Mouse (Mus musculus) bone marrow macrophage, adult 2 months (primary cell): ENCODE data around the gene Ryr3. TPM values are rescaled to one million over a fixed set of nuclear protein-coding genes. Genes with fewer than 3 reads are reported as not detected.

Source experiments
- H3K27ac ChIP-seq: 2 replicates; pipeline ENCODE4 v1.5.1; 2012; ENCODE audit warnings: low read depth, low read length; ENCODE audit not compliant: insufficient read depth
- H3K4me1 ChIP-seq: 2 replicates; pipeline ENCODE4 v1.6.1; 2012; ENCODE audit warnings: low read length; ENCODE audit not compliant: control insufficient read depth, insufficient read depth
- H3K4me3 ChIP-seq: 2 replicates; pipeline ENCODE4 v1.5.1; 2012; ENCODE audit warnings: mild to moderate bottlenecking, low read length, moderate library complexity; ENCODE audit not compliant: insufficient read depth
- CTCF ChIP-seq: IDR thresholded peaks from 2 replicates; pipeline ENCODE4 v1.5.1; 2012; ENCODE audit warnings: low read depth, mild to moderate bottlenecking, low read length, moderate library complexity
- POLR2A ChIP-seq: IDR thresholded peaks from 2 replicates; pipeline ENCODE4 v1.6.1; 2012; ENCODE audit warnings: mild to moderate bottlenecking, low read depth, low read length, borderline replicate concordance
- polyA plus RNA-seq: library from polyadenylated mRNA; stranded (reverse); fragments of >200 nt; gene quantifications from 2 replicates; pipeline ENCODE4 v1.2.4, GENCODE M21; 2012; ENCODE audit not compliant: missing spikeins, insufficient read depth, insufficient read length

Ryr3 gene
- polyA plus RNA-seq, 1 experiment: not detected

DNA sequence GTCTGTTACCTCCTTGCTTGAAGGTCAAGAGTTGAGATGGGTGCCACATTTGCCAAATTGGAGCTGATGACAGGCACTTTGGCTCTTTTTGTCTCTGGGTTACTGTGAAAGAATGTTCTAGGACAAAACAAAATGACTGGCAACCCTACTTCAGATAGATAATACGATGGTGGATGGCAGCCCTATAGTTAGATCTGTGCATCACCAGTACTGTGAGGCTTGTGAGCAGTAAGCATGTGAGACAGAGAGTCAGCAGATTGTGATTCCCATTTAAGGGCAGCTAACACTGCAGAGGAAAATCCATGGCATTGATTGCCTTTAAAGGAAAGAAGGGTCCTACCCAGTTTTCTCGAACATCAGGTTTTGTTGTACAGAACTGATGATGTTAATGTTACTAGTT, 180.3 kb downstream of the Ryr3 start:
- no peak overlapping the region for H3K27ac ChIP-seq
- no peak for TF ChIP-seq POLR2A
- no peak for TF ChIP-seq CTCF
- H3K4me1 ChIP-seq: no peaks in the 10 kb centered on the region
- no peak overlapping the region for H3K4me3 ChIP-seq

DNA sequence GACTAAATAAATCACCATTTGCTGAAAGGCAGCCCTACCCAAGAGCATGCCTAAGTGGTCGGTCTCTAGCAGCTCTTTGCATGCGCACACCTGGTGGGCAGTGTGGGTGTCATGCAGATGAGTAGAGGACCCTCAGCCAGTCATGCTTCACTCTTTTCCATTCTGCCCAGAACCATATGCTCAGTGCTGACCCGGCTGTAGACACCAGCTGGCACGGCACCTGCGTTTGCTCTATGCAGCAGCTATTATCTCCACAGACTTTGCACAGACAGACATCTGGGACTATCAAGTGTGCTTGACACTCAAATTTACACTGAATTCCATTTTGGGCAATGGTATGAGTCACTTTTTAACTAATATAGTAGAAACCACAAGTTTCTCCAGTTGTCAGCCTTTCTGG, 186.2 kb downstream of the Ryr3 start:
- TF ChIP-seq POLR2A (no peak), CTCF (no peak)
- H3K27ac ChIP-seq: no peak overlapping the region

DNA sequence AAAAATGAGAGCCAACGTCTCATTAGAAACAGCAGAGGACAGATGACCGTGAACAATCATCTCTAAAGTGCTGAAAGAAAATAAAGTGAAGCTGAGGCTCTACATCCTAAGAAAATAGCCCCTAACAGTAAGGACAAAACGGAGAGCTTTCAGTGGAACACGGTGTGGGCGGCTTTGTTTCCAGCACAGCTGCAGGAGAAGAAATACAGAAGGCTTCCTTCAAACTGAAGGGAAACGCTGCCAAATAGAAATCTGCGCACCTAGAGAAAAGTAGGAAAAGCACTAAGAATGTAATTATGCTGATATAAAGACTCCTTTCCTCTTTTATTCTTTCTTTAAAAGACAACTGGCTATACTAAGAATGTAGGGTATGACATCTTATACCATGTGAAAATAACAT, 197.0 kb downstream of the Ryr3 start:
- Histone ChIP-seq H3K4me3 (no peak overlapping the region), H3K4me1 (no peaks in the 10 kb centered on the region), H3K27ac (no peak overlapping the region)
- TF ChIP-seq POLR2A (no peak), CTCF (no peak)

More for the DNA sequence above, 186.2 kb downstream of the Ryr3 start:
- Histone ChIP-seq H3K4me3 (no peak overlapping the region), H3K4me1 (no peaks in the 10 kb centered on the region)

DNA sequence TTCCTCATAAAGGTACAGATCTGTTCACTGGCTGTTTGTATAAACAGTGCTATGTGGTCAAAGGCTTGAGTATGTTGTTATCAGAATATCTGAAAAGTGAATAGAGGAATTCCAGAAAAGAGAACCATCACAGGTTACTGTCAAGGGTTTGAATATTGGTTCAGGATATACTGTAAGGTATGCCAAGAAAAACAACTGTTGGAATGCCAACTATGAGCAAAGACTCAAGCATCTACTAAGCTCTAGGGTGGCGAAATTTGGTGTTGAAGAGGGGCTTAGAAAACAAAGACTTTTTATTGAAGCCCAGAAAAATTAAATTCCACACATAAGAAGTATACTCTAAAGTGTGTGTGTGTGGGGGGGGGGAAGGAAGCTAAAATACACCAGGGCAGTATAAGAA, 198.6 kb downstream of the Ryr3 start:
- TF ChIP-seq POLR2A: no peak
- no peak for TF ChIP-seq CTCF
- no peaks in the 10 kb centered on the region for H3K4me1 ChIP-seq
- no peak overlapping the region for H3K4me3 ChIP-seq
- H3K27ac ChIP-seq: no peak overlapping the region

DNA sequence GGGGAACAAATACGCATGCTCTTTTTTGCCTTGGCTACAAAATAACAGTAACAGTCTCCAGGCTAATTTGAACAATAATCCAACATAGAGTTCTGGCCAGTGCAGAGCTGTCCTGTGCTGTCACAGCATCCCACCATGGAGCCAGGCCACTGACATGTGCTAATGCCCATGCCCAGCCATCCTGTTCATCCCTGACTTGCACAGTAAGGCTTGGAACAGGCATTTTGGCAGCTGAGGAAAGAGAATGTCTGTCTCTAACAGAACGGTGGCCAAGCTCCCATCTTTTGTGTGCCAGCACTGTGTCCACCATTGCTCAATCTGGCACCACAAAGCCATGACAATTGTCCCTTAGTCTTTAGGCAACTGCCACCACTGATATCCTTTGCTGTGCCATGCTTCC, 200.7 kb downstream of the Ryr3 start:
- H3K4me3 ChIP-seq: no peak overlapping the region
- TF ChIP-seq POLR2A (no peak), CTCF (no peak)
- no peaks in the 10 kb centered on the region for H3K4me1 ChIP-seq
- no peak overlapping the region for H3K27ac ChIP-seq

- H3K4me3 ChIP-seq: no peak overlapping the region
- no peaks in the 10 kb centered on the region for H3K4me1 ChIP-seq
- TF ChIP-seq POLR2A (no peak), CTCF (no peak)
- no peak overlapping the region for H3K27ac ChIP-seq
These were observed 207.7 kb downstream of the Ryr3 start for GRCm38 (mm10) chr2:113008961-113009740.

DNA sequence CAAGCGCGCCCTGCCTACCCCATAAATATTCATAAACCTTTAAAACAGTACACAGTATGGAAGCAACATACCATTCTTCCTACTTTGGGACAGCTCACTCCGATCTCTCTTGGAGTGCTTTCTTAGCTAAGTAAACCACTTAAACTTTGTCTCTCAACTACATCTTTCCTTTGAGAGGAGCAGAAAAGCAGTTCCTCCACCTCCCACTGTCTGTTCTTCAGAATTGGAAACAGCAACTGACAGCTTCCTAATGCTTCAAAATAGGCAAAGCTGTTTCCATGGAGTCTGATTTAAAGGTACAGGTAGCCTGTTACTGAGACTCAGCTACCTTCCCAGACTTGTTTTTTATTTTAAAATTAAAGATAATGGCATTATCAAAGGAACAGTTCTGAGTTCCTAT, 218.4 kb downstream of the Ryr3 start:
- Histone ChIP-seq H3K27ac (no peak overlapping the region), H3K4me3 (no peak overlapping the region), H3K4me1 (no peaks in the 10 kb centered on the region)
- TF ChIP-seq POLR2A: no peak
- no peak for TF ChIP-seq CTCF

GRCm38 (mm10) chr2:112982908-112983510, 233.9 kb downstream of the Ryr3 start:
- no peak for TF ChIP-seq POLR2A
- no peak for TF ChIP-seq CTCF
- H3K4me1 ChIP-seq: no peaks in the 10 kb centered on the region
- no peak overlapping the region for H3K27ac ChIP-seq
- no peak overlapping the region for H3K4me3 ChIP-seq

DNA sequence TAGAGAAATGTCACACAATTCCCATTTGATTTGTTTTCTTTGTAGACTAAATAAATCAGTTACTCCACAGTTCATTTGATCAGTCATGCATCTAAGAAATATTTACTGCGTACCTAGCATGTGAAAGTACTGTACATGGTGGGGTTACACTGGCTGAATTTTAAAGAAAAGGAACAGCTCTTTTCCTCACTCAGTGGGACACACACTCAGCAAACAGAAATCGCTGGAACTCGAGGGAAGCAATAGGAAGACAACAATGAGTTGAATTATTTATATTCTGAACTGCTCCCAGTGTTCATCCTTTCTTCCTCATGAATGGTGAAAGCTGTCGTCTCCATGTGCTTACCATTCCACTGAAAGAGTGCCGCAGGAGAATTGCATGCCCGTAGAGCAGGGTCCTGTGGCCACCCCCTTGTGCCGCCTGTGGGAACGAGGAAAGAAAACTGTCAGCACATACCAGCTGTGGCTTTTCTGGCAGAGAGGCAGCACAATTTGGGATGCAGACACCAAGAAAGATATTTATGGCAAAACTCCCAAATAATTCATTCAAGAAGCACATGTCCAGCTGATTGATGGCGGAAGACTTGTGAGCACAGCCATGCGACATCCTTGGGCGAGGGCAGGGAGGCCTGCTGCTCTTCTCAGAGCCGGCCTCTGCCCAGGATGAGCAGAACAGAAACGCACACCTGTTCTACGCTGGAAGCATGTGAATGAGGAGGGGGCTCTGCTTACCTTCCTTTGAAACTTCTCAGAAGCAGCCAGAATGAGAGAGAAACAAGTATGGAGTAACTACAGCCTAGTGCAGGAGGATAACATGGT, 249.9 kb downstream of the Ryr3 start:
- TF ChIP-seq POLR2A: no peak
- TF ChIP-seq CTCF: no peak
- no peak overlapping the region for H3K27ac ChIP-seq

GRCm38 (mm10) chr2:112948931-112949330, 268.0 kb downstream of the Ryr3 start:
- Histone ChIP-seq H3K4me1 (no peaks in the 10 kb centered on the region), H3K27ac (no peak overlapping the region), H3K4me3 (no peak overlapping the region)
- TF ChIP-seq POLR2A: no peak
- no peak for TF ChIP-seq CTCF

More for the DNA sequence above, 249.9 kb downstream of the Ryr3 start:
- Histone ChIP-seq H3K4me1 (no peaks in the 10 kb centered on the region), H3K4me3 (no peak overlapping the region)
